Mouse (Mus musculus) neural tube, embryonic 10.5 days (tissue): ENCODE results near the gene Arpc1a.
A peak's percentile ranks its signal among the peaks of the same experiment; 100 is the strongest.
"Not testable (repeated sequence)": the region's sequence is repeated elsewhere in the genome, so short reads cannot be mapped to it uniquely, and the experiment has no call there.

Experiments
- DNase-seq: peaks from one replicate; pipeline ENCODE4 v3.0.0-alpha.2; 2017; ENCODE audit warnings: low spot score; ENCODE audit errors: extremely low spot score

The Arpc1a gene

DNA sequence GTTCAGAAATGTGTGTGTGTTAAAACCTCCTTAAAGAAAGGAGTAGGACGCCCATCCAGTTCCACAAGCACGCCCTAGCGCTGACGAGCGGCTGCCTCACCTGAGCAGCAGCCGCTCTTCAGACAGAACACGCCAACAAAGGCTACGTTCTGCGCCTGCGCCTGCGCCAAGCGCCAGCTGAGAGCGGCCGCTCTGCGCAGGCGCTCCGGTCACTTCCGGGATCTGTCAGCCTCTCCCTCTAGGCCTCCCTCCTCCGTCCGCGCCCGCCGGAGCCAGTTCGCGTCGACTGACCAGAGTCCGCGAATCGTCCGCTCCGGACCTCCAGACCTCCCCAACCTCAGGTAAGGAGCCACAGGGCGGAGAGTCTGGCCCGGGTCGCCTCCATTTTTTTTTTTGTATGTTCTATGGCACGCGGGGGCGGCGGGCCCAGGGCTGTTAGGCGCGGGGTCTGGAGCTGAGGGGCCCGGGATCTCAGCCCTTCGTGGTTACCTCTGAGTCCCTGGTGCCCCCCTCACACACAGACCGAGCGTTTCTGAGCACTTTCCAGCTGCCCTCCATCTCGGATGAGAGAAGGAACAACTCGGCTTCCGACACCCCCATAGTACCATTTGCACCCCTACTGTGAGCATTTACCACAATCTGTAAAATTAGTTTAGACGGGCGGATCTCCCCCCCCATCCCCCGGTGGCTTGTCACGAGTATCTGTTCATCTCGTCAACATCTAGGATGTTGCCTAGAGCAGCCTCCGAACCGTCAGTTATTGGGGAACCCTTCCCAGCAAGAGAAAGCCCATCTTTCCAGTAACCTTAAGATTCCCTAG is at the start of gene Arpc1a, which contains the start of gene Kpna7:
Gene Arpc1a, plus strand, starts transcription at position 199 of the 820 bp plus-strand sequence.
Gene Kpna7, minus strand, starts transcription at position 399 of the 820 bp plus-strand sequence.
- peak; percentile 94 for DNase-seq

DNA sequence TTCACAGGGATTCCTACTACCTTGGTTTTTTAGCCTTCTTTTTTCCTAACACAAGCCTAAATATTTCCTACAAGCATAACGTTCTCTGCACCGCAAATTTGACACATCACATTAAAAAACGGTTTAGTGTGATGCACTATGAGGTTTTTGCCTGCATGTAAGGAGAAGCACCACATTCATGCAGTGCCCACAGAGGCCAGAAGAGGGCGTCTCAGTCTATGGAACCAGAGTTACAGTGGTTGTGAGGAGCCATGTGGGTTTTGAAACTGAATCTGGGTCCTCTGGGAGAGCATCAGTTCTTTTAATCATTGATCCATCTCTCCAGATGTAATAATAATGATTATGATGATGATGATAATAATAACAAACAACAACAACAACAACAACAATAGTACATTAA is 42.0 kb upstream of the Arpc1a start:
- DNase-seq = peak; percentile 19

DNA sequence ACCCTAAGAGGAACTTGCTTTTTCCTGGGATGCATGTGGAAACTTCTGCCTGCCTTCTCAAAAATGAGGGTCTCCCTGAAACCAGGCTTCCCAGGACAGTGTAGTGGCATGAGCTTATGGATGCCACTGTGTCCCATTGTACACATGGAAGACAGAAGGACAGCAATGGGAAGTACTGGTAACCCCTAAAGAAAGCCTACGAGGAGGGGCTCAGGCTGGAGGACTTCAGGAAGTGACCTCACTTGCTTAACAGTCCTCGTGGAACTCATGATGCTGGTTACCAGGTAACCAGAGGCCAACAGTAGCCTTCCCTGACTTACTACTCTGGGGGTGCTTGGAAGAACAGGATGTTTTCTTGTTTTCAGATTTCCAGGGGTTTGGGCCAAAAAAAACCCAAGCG is 40.9 kb upstream of the Arpc1a start, which contains the start of gene 1700018F24Rik:
Gene 1700018F24Rik, plus strand, starts transcription at position 301 of the 400 bp plus-strand sequence.
- not testable (repeated sequence) for DNase-seq

DNA sequence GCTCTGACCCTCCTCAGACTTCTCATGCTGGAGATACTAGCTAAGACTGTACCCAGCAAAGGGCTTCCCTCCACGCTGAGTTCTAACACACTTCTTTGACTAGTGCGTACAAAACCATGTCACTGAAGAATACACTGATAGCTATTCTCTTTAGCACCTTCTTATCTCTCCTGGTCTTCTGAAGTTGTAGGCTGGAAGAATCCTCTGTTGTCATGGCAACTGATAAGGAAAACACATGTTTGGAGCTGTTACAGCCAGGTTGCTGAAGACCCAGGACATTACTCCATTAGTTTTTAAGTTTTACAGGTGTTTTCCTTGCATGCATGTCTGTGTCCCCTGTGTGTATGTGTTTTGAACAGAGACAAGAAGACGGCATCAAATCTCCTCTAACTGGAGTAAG is 29.4 kb upstream of the Arpc1a start:
- not testable (repeated sequence) for DNase-seq

DNA sequence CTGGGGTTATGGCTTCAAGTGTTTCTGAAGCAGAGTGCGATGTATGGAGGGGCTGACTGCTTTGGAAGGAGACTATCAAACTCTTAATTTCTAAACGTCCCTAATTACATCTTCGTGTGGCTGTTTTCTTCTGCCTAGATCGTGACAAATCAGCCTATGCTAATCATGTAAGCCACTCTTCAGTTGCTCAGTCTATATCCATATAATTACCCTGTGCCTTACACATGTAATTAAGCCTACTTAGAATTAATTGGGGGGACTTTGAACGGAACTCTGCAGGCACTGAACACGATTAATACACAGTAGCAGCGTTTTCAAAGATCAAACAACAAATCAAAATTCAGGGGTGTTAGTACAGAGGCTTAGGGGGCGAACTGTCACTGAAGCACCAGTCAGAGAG is 25.7 kb upstream of the Arpc1a start:
- DNase-seq = no peak

DNA sequence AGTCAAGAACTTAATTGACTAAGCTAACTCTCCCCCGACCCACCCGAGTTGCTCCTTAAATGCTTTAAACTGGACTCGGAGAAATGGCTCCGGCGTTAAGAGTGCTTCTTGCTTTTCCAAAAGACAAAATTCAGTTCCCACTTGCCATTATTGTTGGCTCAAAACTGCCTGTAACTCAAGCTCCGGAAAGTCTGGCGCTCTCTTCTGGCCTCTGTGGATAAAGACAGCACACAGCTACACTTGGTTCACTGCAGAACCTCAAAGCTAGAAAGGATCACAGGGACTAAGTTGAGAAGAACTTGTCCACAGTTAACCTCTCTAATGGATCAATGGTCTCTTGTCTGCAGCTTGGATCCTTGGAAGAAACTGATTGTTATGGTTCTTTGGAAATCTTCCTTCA is 24.9 kb upstream of the Arpc1a start:
- no peak for DNase-seq

DNA sequence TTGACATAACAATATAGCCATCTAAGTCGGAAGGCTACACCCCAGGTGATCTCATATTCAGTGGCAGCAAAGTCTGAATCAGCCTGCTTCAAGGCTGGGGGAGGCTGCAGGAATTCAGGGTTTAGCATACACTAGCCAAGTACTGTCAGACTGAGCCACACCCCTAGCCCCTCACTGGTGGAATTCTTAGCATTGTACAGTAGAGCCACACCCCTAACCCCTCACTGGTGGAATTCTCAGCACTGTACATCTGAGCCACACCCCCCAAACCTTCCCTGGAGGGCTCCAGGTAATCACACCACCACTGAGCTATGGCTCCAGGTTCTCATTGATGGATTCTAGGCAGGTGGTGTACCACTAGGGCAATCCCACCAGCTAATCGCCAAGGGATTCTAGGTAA is 24.1 kb upstream of the Arpc1a start:
- no peak for DNase-seq

DNA sequence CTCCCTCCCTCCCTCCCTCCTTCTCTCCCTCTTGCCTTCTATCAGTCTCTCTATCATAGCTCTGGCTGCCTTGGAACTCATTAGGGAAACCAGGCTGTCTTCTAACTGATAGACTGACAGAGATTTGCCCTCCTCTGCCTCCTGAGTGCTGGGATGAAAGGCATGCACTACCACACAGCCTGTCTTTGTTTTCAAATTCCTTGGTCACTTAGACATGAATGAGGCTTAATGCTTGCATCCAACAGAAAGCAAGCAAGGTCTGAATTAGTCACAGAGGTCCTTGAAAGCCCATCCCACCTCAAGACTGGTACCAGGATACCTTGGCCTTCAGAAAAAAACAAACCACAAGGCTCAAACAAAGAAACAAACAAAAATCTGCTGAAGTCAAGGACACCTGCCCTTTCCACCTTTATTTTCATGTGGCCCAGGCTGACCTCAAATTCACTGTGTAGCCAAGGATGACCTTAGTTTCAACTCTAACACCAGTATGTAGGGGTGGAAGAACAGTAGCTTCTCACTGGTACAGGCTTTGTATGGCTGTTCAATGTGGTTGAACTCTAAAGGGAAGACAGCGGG is 18.8 kb upstream of the Arpc1a start:
- no peak for DNase-seq

DNA sequence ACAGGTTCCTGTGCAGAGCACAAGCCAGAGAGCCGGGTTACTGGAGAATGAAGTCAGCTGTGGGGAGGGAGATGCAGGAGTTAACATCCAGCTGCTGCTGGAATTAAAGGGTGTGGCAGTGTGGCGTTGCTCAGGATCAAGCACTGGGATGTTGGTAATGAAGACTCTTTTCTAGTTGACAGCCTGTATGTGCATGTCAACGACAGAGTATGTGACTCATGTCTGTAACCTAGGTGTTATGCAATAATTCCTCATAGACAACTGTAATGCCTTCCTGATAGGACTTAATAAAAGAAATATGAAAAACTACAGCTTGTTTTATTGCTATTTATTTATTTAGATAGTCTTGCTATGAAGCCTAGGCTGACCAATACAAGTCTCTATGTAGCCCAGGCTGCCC is 14.8 kb upstream of the Arpc1a start:
- DNase-seq = no peak

DNA sequence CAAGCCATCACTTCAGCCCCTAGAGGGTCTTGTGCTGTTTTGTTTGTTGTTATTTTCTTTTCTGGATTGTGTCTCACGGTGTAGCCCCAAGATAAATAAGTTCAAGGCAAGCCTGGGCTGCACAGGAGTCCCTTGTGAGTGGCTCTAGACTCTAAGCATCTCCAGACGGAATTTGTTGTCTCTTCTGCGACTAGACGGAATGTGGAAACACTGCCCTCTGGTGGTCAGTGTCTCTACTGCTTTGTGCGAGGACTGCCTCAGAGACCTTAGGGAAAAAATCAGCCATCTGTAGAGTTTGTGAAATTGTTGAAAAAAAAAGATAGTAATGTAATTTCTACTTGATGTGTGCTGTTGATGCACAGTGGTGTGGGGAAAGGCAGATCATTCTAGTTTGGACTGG is 13.9 kb upstream of the Arpc1a start:
- DNase-seq = peak; percentile 71

DNA sequence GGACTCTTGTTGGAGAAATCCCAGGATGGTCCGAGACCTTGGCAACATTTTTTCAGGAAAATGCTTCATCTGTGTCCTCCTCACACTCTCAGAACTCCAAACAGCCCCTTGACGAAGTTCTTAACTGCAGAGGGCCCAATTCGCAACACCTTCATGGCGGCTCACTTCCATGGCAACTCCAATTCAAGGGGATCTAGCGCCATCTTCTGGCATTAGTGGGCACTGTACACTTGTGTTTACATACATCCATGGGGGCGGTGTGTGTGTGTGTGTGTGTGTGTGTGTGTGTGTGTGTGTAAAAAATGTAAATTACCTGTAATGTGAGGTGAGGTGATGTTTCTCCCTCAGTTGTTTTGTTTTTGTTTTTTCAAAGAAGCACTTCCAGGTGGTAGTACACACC is 12.3 kb upstream of the Arpc1a start:
- no peak for DNase-seq

DNA sequence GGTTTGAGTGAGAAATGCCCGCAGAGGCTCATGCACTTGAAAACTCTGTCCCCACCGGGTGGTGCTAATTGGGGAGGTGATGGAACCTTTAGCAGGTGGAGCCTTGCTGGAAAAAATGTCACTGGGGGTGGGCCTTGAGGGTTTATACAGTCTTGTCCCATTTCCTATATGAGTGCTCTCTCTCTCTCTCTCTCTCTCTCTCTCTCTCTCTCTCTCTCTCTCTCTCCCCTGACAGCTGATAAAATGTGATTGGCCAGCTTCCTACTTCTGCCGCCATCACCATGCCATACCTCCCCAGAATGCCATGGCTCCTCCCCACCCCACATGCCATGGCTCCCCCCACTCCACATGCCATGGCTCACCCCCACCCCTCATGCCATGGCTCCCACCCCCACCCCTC is 8.5 kb upstream of the Arpc1a start:
- DNase-seq = no peak

DNA sequence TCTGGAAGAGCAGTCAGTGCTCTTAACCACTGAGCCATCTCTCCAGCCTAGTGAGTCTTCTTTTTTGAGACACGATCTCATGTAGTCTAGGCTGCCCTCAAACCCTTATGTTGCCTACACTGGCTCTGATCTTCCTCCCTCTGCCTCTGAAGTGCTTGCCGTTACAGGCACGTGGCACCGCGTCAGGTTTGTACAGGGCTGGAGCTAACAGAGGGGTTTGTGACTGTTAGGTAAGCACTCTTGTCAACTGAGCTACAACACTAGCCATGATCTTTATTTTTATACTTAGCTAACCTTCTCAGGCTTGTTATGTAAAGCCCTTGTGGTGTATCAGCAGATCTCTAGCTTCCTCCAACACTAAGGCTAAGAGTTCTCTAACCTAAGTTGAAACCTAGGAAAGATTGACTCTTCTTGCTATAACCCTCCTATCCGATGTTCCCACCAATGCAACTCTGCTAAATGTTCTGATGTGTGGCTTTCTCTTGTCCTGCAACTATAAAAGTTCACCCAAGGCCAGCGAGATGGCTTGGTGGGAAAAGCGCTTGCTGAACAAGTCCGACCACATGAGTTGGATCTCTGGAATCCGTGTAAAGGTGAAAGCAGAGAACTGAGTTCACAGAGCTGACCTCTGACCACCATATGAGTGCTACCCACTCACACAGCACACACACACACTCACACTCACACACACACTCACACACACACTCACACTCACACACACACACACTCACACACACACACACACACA is 1.6 kb upstream of the Arpc1a start:
- no peak for DNase-seq

DNA sequence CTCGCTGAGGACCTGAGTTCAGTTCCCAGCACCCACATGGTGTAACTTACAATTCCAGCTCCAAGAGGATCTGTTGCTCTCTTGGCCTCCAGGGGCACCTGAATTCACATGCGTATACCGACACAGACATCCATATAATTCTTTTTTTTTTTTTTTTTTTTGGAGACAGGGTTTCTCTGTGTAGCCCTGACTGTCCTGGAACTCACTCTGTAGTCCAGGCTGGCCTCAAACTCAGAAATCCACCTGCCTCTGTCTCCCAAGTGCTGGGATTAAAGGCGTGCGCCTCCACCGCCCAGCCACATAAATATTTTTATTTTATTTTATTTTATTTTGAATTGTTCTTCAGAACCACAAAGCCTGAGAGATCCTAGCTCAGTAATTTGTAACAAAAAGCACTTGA is 429 bp upstream of the Arpc1a start:
- DNase-seq = not testable (repeated sequence)

DNA sequence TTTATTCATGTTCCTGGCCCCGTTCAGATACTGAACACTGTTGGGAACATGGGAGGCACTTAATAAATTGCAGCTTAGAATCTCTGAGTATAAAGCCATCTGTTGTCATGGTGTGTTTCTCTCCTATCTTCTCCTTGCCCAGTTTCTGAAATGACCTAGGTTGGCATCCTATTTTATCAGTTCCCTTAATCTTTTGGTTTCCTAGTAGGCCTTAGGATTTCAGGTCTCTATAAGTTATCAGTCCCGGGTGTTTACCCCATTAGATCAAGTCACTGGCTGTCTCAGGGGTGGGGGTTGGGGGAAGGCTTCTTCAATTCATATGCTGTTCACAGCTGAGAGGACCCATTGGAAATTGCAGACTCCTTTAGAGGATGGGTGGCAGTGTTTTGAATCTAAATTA is 1.2 kb downstream of the Arpc1a start:
- DNase-seq = no peak

DNA sequence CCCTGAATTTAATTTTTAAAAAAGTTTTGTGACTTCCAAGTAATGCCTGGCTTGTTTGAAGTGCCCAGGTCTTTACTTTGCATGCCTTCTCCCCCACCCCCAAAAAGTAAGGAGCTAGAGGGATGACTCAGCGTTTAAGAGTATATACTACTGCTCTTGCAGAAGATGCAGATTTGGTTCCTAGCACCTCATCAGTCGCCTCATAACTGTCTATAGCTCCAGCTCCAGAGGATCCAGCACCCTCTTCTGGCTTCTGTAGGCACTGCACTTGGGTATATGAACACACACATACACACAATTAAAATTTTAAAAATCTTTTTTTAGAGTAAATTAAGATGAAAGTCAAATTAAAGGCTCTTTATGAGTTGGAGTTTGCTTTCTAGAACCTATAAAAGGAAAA is 4.6 kb downstream of the Arpc1a start:
- DNase-seq = no peak

DNA sequence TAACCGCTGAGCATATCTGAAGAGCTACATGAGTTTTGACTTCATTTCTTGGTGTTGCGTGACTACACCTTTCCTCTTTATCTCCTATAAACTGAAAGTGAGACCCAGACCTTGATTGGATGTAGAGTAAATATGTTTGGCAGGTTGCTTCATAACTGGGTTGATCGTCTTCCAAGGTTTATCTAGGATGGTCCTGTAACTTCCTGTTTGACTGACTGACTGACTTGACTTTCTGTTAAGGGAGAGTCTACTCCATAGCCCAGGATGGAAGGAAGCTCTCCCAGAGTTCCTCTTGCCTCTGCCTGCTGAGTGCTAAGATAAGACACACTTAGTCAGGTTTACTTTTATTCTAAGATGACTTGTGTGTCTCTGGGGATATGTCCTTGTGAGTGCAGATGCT is 6.2 kb downstream of the Arpc1a start:
- no peak for DNase-seq

DNA sequence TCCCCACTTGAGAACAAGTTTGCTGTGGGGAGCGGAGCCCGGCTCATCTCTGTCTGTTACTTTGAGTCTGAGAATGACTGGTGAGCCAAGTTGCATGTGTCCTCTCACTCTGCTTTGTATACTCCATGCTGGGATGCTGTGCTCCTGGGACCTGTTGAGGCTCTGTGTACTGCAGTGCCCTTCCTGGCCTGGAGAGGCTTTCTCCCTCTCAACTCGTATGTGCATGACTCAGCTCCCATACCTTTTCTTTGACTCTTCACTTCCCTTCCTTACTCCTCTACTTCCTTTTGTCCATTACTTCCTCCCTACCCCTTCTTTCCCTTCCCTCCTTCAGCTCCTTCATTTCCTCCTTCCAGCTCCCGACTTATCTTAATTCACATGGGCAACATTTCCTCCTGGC is 12.6 kb downstream of the Arpc1a start:
- no peak for DNase-seq

DNA sequence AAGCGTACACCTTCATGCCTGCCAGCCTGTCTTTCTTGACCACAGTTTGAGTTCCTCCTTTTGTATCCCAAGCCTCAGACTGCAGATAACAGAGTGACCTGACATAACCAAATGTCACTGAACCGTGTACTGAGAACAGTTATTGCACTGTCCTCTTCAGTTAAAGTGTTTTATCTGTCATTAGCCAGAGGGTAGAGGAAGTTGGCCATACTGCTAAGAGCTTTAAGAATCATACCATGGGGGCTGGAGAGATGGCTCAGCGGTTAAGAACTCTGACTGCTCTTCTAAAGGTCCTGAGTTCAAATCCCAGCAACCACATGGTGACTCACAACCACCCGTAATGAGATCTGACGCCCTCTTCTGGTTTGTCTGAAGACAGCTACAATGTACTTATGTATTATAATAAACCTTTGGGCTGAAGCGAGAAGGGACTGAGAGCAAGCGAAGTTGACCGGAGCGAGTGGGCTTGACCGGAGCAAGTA is 14.8 kb downstream of the Arpc1a start:
- no peak for DNase-seq

DNA sequence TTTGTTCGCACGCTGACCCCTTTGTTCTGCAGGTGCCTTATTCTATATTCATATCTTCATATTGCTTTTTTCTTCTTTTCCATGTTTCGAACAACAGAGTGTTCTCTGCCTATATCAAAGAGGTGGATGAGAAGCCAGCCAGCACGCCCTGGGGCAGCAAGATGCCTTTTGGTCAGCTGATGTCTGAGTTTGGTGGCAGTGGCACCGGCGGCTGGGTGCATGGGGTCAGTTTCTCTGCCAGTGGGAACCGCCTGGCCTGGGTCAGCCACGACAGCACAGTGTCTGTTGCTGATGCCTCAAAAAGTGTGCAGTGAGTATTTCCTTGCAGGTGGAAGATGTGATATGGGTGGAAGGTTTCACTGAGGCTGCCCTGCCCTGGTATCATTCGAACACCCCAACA is 17.3 kb downstream of the Arpc1a start:
- DNase-seq = no peak

DNA sequence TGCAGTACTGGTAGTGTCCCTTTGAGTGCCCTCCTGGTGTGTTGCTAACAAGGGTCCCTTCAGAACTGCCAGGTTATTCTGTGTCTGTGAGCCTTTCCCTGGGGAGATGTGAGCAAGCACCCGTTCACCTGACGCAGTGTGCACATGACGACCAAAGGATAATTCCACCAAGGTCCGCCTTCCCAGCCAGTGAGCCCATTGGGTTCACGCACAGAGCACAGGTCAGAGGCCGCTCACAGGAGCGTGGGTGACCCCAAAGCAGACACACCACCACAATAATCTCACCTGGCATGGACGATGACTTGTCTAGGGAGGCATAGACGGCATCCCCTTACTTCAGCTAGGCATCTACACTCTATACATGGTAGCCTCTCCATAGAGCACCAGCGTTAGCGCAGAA is 17.8 kb downstream of the Arpc1a start:
- not testable (repeated sequence) for DNase-seq

DNA sequence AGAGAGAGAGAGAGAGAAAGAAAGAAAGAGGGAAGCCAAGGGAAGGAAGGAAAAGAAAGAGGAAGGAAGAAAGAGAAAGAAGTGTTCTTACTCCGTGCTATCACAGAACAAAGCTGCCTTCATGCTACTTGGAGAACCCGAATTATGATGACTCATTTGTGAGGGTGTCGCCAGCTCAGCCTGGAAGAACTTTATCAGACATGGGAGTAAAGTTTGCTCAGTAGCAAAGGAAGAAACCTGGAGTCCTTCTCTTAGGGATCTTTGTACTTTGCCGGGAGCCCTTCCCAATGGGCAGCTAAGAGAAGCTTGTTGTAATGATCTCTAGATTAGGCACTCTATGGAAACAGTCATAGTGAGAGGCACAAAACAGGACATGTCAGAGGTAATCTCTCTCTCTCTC is 19.1 kb downstream of the Arpc1a start:
- no peak for DNase-seq
